Mouse (Mus musculus) liver, embryonic 14.5 days (tissue): Measurements from ENCODE around the gene Carm1. TPM values are rescaled to one million over a fixed set of nuclear protein-coding genes. Genes with fewer than 3 reads are reported as not detected.
A peak's percentile ranks its signal among the peaks of the same experiment; 100 is the strongest.

ENCODE experiments used
- ATAC-seq: fragments of 200-750 bp; cut with Nextera tagmentation; 2 replicates; pipeline ENCODE4 v1.8.0; 2017; ENCODE audit warnings: moderate number of reproducible peaks, mild to moderate bottlenecking, moderate library complexity; ENCODE audit not compliant: insufficient read depth
- DNase-seq, 3 experiments: peaks; one replicate each; pipeline ENCODE4 v3.0.0-alpha.2; 2012 to 2013; ENCODE audit warnings: low read depth in 3 of 3, low spot score in 3 of 3
- H3K27ac ChIP-seq: fragments of 300-500 bp; sonication (generic); 2 replicates; pipeline ENCODE4 v1.5.1; 2014; ENCODE audit warnings: moderate library complexity, mild to moderate bottlenecking, control low read depth, inconsistent platforms
- H3K27me3 ChIP-seq: fragments of 300-500 bp; sonication (generic); 2 replicates; pipeline ENCODE4 v1.6.1; 2014; ENCODE audit warnings: mild to moderate bottlenecking, low read length, moderate library complexity; ENCODE audit not compliant: control insufficient read depth, insufficient read depth
- H3K36me3 ChIP-seq: fragments of 300-500 bp; sonication (generic); replicated peaks from 2 replicates; pipeline ENCODE4 v1.6.1; 2014; ENCODE audit warnings: low read depth; ENCODE audit not compliant: control insufficient read depth, insufficient read depth
- H3K4me1 ChIP-seq, 2 experiments: fragments of 200-500 bp in 1 of 2; fragments of 300-500 bp in 1 of 2; sonication (generic) in 1 of 2; replicated peaks; 2 replicates each; pipeline ENCODE4 v1.6.1; 2012 to 2014; ENCODE audit warnings: antibody characterized with exemption in 1 of 2, inconsistent platforms in 1 of 2, low read length in 1 of 2; ENCODE audit not compliant: control insufficient read depth in 2 of 2, insufficient read depth in 2 of 2
- H3K4me2 ChIP-seq: fragments of 300-500 bp; sonication (generic); 2 replicates; pipeline ENCODE4 v1.6.1; 2014; ENCODE audit warnings: low read depth, mild to moderate bottlenecking, control low read depth, moderate library complexity
- H3K4me3 ChIP-seq, 2 experiments: fragments of 200-500 bp in 1 of 2; fragments of 300-500 bp in 1 of 2; sonication (generic) in 1 of 2; 2 replicates each; pipeline ENCODE4 v1.5.1; 2012 to 2014; ENCODE audit warnings: low read depth in 2 of 2, low read length in 2 of 2, mild to moderate bottlenecking in 2 of 2, control low read depth in 1 of 2, inconsistent platforms in 1 of 2, moderate library complexity in 1 of 2; ENCODE audit not compliant: insufficient read depth in 1 of 2
- H3K9ac ChIP-seq: fragments of 300-500 bp; sonication (generic); replicated peaks from 2 replicates; pipeline ENCODE4 v1.6.1; 2014; ENCODE audit warnings: mild to moderate bottlenecking, control low read depth, moderate library complexity
- H3K9me3 ChIP-seq: fragments of 300-500 bp; sonication (generic); 2 replicates; pipeline ENCODE4 v1.6.1; 2016; ENCODE audit warnings: low read length, mixed read lengths; ENCODE audit not compliant: control insufficient read depth
- CTCF ChIP-seq: IDR thresholded peaks from 2 replicates; pipeline ENCODE4 v1.5.1; 2016; ENCODE audit warnings: antibody characterized with exemption, low read depth, control low read depth
- EP300 ChIP-seq: IDR thresholded peaks from 2 replicates; pipeline ENCODE4 v1.6.1; 2016; ENCODE audit warnings: antibody characterized with exemption, low read depth
- WGBS: fragments of 180-500 bp; shearing (Covaris S2); extraction: QIAGEN DNeasy Blood & Tissue Kit; methylation state at CpG from one replicate; pipeline ENCODE4 v1.1.7; 2014; ENCODE audit not compliant: insufficient replicate concordance; 5-methylcytosine and 5-hydroxymethylcytosine counted together
- polyA plus RNA-seq, 2 experiments: library from polyadenylated mRNA; depleted of rRNA in 1 of 2; stranded (reverse) in 1 of 2; unstranded in 1 of 2; fragments of >200 nt; fragmentation: Nextera tagmentation in 1 of 2; extraction: Ambion mirVana in 1 of 2; gene quantifications; 2 replicates each; pipeline versions ENCODE4 v1.2.1 to v1.2.3; 2012 to 2014

Carm1 gene
- polyA plus RNA-seq, 2 experiments = 13.6 to 25.6 TPM

DNA sequence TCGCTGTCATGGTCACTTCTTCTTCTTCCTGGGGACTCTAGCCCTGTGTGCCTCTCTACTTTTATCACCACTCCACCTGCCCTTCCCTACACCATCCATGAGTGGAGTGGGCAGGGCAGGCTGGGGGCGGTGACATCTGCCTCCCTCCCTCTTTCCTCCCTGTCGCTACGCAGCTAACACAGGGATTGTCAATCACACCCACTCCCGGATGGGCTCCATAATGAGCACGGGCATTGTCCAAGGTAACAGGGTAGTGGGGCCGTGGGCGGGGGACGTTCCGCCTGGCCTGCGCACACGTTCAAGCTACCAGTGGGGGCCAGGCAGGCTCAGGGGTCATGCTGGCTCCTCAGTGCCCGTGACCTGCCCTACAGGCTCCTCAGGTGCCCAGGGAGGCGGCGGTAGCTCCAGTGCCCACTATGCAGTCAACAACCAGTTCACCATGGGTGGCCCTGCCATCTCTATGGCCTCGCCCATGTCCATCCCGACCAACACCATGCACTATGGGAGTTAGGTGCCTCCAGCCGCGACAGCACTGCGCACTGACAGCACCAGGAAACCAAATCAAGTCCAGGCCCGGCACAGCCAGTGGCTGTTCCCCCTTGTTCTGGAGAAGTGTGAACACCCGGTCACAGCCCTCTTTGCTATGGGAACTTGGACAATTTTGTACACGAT lies 41.1 kb downstream of the Carm1 start:
- Histone ChIP-seq H3K27me3 (no peaks in the 10 kb centered on the region), H3K4me3 (no peak overlapping the region), H3K27ac (no peak overlapping the region), H3K9ac (no peak overlapping the region), H3K9me3 (no peaks in the 10 kb centered on the region), H3K4me1 (peaks cover 0 to 5% of the 10 kb centered on the region in 2 experiments; a peak in 2 of 4 replicates), H3K36me3 (peaks cover 48% of the 10 kb centered on the region), H3K4me2 (no peak overlapping the region)
- WGBS = 84% methylated on average over 23 of the region's 23 CpGs
- DNase-seq (no peak), ATAC-seq (no peak)
- TF ChIP-seq EP300 (no peak), CTCF (no peak)

DNA sequence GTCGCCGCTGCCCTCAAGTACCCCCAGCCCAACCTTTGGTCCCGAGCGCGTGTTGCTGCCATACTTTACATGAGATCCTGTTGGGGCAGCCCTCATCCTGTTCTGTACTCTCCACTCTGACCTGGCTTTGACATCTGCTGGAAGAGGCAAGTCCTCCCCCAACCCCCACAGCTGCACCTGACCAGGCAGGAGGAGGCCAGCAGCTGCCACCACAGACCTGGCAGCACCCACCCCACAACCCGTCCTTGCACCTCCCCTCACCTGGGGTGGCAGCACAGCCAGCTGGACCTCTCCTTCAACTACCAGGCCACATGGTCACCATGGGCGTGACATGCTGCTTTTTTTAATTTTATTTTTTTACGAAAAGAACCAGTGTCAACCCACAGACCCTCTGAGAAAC lies 41.7 kb downstream of the Carm1 start:
- H3K9me3 ChIP-seq = no peaks in the 10 kb centered on the region
- H3K4me1 ChIP-seq = peaks cover 0 to 5% of the 10 kb centered on the region in 2 experiments; a peak in 2 of 4 replicates
- H3K4me3 ChIP-seq = no peak overlapping the region
- no peak overlapping the region for H3K27ac ChIP-seq
- H3K36me3 ChIP-seq = peaks cover 45% of the 10 kb centered on the region
- H3K9ac ChIP-seq = no peak overlapping the region
- TF ChIP-seq EP300 (no peak), CTCF (no peak)
- DNase-seq (no peak), ATAC-seq (no peak)
- WGBS = 79% methylated on average over 8 of the region's 8 CpGs
- no peak overlapping the region for H3K4me2 ChIP-seq
- no peaks in the 10 kb centered on the region for H3K27me3 ChIP-seq

DNA sequence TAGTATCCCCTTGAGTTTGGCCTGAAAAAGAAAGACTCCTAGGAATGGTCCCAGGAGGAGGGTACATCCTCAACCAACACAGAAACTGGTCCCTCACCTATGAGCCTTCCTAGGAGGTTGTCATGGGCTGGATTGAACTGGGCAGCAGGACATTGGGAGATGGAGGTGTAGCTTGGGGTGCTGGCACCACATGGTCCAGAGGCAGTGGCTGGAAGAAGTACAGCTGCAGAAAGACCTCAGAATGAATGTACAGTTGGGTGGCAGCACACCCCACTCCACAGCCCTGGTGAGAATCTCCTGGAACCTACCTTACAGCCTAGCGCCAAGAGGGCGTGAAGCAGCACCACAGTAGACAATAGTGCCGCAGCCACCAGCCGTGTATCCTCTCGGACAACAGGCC lies 42.8 kb downstream of the Carm1 start:
- DNase-seq (no peak), ATAC-seq (no peak)
- WGBS = 85% methylated on average over 5 of the region's 5 CpGs
- H3K4me3 ChIP-seq = no peak overlapping the region
- peaks cover 36% of the 10 kb centered on the region for H3K36me3 ChIP-seq
- H3K27ac ChIP-seq = no peak overlapping the region
- H3K9ac ChIP-seq = no peak overlapping the region
- H3K4me1 ChIP-seq = peaks cover 0 to 14% of the 10 kb centered on the region in 2 experiments; a peak in 3 of 4 replicates
- no peaks in the 10 kb centered on the region for H3K9me3 ChIP-seq
- H3K27me3 ChIP-seq = no peaks in the 10 kb centered on the region
- H3K4me2 ChIP-seq = no peak overlapping the region
- TF ChIP-seq CTCF = no peak
- no peak for TF ChIP-seq EP300

DNA sequence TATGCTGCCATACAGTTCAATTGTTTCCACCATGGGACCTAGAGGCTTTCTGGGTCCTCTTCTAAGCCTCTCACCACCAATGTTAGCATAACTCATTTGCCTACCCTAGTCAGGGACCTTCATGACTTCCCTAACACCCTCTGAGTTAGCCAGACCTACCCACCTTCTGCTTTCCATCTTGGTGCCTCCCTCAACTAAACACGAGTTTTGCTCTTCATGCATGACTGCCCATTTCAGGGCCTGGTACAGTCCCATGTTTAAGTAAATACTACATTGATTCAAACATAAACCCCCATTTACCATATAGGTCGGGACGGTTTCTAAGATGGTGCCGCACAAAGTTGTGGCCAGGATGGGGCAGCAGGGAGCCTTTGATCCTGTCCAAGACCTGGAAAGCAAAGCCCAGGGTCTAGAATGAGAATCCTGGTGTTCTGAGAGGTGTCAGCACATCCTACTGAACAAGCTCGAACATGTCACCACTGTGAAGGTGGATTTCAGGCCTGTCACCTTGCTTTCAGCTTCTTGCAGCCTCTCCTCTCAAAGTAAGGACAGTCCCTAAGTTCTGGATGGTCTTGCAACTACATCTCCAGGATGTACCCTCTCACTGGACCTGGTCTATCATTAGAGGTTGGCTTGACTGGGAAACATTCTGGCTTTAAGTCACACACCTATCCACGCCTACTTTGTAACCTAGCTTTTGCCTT lies 44.6 kb downstream of the Carm1 start:
- TF ChIP-seq EP300 (no peak), CTCF (no peak)
- Histone ChIP-seq H3K9ac (no peak overlapping the region), H3K4me3 (no peak overlapping the region), H3K27me3 (no peaks in the 10 kb centered on the region), H3K4me1 (peaks cover 0 to 14% of the 10 kb centered on the region in 2 experiments; a peak in 3 of 4 replicates), H3K4me2 (peak overlapping the region; percentile 80; the same call in 1 of the 2 replicates), H3K9me3 (no peaks in the 10 kb centered on the region), H3K36me3 (peaks cover 21% of the 10 kb centered on the region), H3K27ac (no peak overlapping the region)
- DNase-seq (no peak), ATAC-seq (no peak)
- WGBS = 73% methylated on average over 6 of the region's 6 CpGs
